In genomic region chr3:19407591-19408090, GRCm38 (mm10) we compare ENCODE assay signal across 17 mouse cellular contexts.
"Had no signal": no experiment of that assay in that cellular context is flagged by ENCODE, and none has a peak within 500 bp of the region (broad histone marks: within the 10 kb centered on the region; RNA-seq: fewer than 3 reads in every experiment).

No protein-coding gene starts in this region.

- H3K4me2 ChIP-seq: kidney, embryonic 15.5 days; limb, embryonic 15.5 days; liver, embryonic 13.5 days; midbrain, embryonic 11.5 days; neural tube, embryonic 13.5 days had no signal

- H3K4me3 ChIP-seq: kidney, embryonic 15.5 days; left cerebral cortex, adult 2 months; limb, embryonic 15.5 days; liver, embryonic 13.5 days; megakaryocyte, embryonic 14.5 days; midbrain, embryonic 15.5 days; neural tube, embryonic 13.5 days had no signal

- H3K9me3 ChIP-seq: kidney, embryonic 15.5 days; limb, embryonic 15.5 days; liver, embryonic 13.5 days; megakaryocyte, embryonic 14.5 days; midbrain, embryonic 15.5 days; neural tube, embryonic 13.5 days had no signal

- H3K36me3 ChIP-seq: kidney, embryonic 15.5 days; limb, embryonic 15.5 days; liver, embryonic 13.5 days; midbrain, embryonic 15.5 days; neural tube, embryonic 13.5 days had no signal

- ATAC-seq: liver, postnatal 0 days had no signal

- H3K27ac ChIP-seq: kidney, embryonic 15.5 days; left cerebral cortex, adult 2 months; limb, embryonic 15.5 days; liver, embryonic 13.5 days; macrophage; midbrain, embryonic 15.5 days; neural tube, embryonic 13.5 days had no signal

- H3K4me1 ChIP-seq: kidney, embryonic 15.5 days; limb, embryonic 15.5 days; liver, embryonic 13.5 days; midbrain, embryonic 15.5 days had no signal

- H3K9ac ChIP-seq: kidney, embryonic 15.5 days; limb, embryonic 15.5 days; liver, embryonic 13.5 days; liver, postnatal 0 days; midbrain, embryonic 15.5 days; neural tube, embryonic 13.5 days had no signal

- H3K27me3 ChIP-seq: kidney, embryonic 15.5 days; limb, embryonic 15.5 days; liver, embryonic 13.5 days; megakaryocyte, embryonic 14.5 days; midbrain, embryonic 15.5 days; neural tube, embryonic 13.5 days had no signal

- DNase-seq: kidney, adult 18-20 months; kidney, postnatal 25 days; liver, embryonic 13.5 days; liver, postnatal 0 days; retina, postnatal 1 day; right cerebral cortex, postnatal 4 days; spleen, adult 18-20 months; thymus, adult 18-20 months; thymus, postnatal 14 days had no signal
